Mouse (Mus musculus): Measurements from ENCODE around the gene Nr1h3.
A peak's percentile ranks its signal among the peaks of the same experiment; 100 is the strongest.

- peak; percentile 88; the same call in 1 of the 2 replicates for TF ChIP-seq POLR2A (IDR thresholded peaks at IDR 0.05; ENCODE audit: borderline replicate concordance, control insufficient read depth, low read depth, low read length)
- 0 out of 2 replicates have a peak, but pooled peaks have one; percentile 2 for TF ChIP-seq CTCF (IDR thresholded peaks at IDR 0.05; ENCODE audit: control insufficient read depth, insufficient read depth, low read length)
These were observed at the start of gene Nr1h3, which contains the start of gene Acp2 for GRCm38 (mm10) chr2:91202222-91202971.
